Mouse (Mus musculus): ENCODE results near the gene Pbx1.

- TF ChIP-seq GATA1 (IDR thresholded peaks at IDR 0.05; ENCODE audit: borderline replicate concordance, low read length) = no peak
- TF ChIP-seq FLI1 (IDR thresholded peaks at IDR 0.05; ENCODE audit: low read length) = no peak
These were observed 233.8 kb downstream of the Pbx1 start for GRCm38 (mm10) chr1:168198276-168198675.
